Mouse (Mus musculus) C2C12 (cell line): ENCODE results near the gene Pigt. TPM values are rescaled to one million over a fixed set of nuclear protein-coding genes. Genes with fewer than 3 reads are reported as not detected.

ENCODE experiments used
- H3K27me3 ChIP-seq: one replicate; pipeline ENCODE4 v1.6.1; 2011; ENCODE audit not compliant: control insufficient read depth, insufficient read depth, insufficient read length
- H3K36me3 ChIP-seq: one replicate; pipeline ENCODE4 v1.6.1; 2011; ENCODE audit not compliant: control insufficient read depth, insufficient read depth
- H3K4me3 ChIP-seq: one replicate; pipeline ENCODE4 v1.5.1; 2011; ENCODE audit warnings: mild to moderate bottlenecking, control low read depth; ENCODE audit not compliant: poor library complexity, insufficient read depth, severe bottlenecking
- H3K79me2 ChIP-seq: one replicate; pipeline ENCODE4 v1.6.1; 2011; ENCODE audit not compliant: control insufficient read depth, insufficient read depth
- H3K79me3 ChIP-seq: one replicate; pipeline ENCODE4 v1.6.1; 2011; ENCODE audit warnings: low read depth, control low read depth
- H3ac ChIP-seq: one replicate; pipeline ENCODE3; 2011; ENCODE audit warnings: low read depth; ENCODE audit not compliant: control insufficient read depth, insufficient read length
- CEBPB ChIP-seq: IDR thresholded peaks from one replicate; pipeline ENCODE4 v1.6.1; 2011; ENCODE audit warnings: low read depth, mild to moderate bottlenecking, control low read depth, moderate library complexity
- CTCF ChIP-seq: IDR thresholded peaks from one replicate; pipeline ENCODE4 v1.5.1; 2011; ENCODE audit not compliant: control insufficient read depth, insufficient read depth, insufficient read length
- FOSL1 ChIP-seq: IDR thresholded peaks from one replicate; pipeline ENCODE4 v1.8.0; 2011; ENCODE audit warnings: mild to moderate bottlenecking, low read length; ENCODE audit not compliant: poor library complexity, insufficient read depth, severe bottlenecking
- MAX ChIP-seq: IDR thresholded peaks from one replicate; pipeline ENCODE4 v1.6.1; 2011; ENCODE audit warnings: mild to moderate bottlenecking, control low read depth
- MYOD1 ChIP-seq: IDR thresholded peaks from one replicate; pipeline ENCODE4 v1.6.1; 2011; ENCODE audit warnings: low read depth; ENCODE audit not compliant: control insufficient read depth, insufficient read length
- MYOG ChIP-seq: IDR thresholded peaks from one replicate; pipeline ENCODE4 v1.6.1; 2011; ENCODE audit not compliant: control insufficient read depth, insufficient read length; ENCODE audit errors: extremely low read depth
- USF1 ChIP-seq: IDR thresholded peaks from one replicate; pipeline ENCODE4 v1.6.1; 2011; ENCODE audit warnings: low read depth, mild to moderate bottlenecking, control low read depth, moderate library complexity
- polyA plus RNA-seq: library from polyadenylated mRNA; unstranded; fragments of >200 nt; fragmentation: generic; extraction: Trizol; gene quantifications from one replicate; pipeline ENCODE4 v1.2.1, GENCODE M21; 2012; ENCODE audit warnings: missing spikeins

Gene Pigt
- polyA plus RNA-seq, 1 experiment: 74.3 TPM

DNA sequence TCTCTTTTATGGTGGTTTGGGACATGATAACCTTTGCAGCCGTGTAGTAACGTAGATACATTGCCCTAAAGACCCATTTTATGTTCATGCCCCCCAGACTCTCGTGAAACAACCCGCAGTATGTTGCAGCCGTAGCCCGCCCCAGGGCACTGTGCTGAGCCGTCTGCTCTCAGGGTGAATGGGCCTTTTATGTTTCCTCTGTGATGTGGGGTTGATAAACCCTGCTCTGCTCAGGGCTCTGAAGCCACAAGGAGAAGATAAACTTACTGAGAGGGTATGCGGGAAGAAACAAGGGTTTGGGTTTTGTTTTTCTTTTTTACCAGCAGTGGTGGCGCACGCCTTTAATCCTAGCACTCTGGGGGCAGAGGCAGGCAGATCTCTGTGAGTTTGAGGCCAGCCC is 37.0 kb downstream of the Pigt start:
- Histone ChIP-seq H3K4me3 (no peak overlapping the region), H3K79me3 (no peaks in the 10 kb centered on the region), H3K27me3 (peaks cover 19% of the 10 kb centered on the region), H3K36me3 (no peaks in the 10 kb centered on the region), H3ac (no peak overlapping the region), H3K79me2 (no peaks in the 10 kb centered on the region)
- TF ChIP-seq USF1: no peak
- no peak for TF ChIP-seq CTCF
- no peak for TF ChIP-seq CEBPB
- no peak for TF ChIP-seq MYOG
- no peak for TF ChIP-seq MYOD1
- TF ChIP-seq FOSL1: no peak
- no peak for TF ChIP-seq MAX

GRCm38 (mm10) chr2:164537003-164537402 is 39.7 kb downstream of the Pigt start:
- Histone ChIP-seq H3K79me2 (no peaks in the 10 kb centered on the region), H3K36me3 (no peaks in the 10 kb centered on the region), H3K4me3 (no peak overlapping the region), H3ac (no peak overlapping the region), H3K27me3 (peaks cover 31% of the 10 kb centered on the region), H3K79me3 (no peaks in the 10 kb centered on the region)
- TF ChIP-seq FOSL1: no peak
- TF ChIP-seq CTCF: no peak
- no peak for TF ChIP-seq USF1
- no peak for TF ChIP-seq MAX
- TF ChIP-seq MYOD1: no peak
- no peak for TF ChIP-seq MYOG
- TF ChIP-seq CEBPB: no peak

DNA sequence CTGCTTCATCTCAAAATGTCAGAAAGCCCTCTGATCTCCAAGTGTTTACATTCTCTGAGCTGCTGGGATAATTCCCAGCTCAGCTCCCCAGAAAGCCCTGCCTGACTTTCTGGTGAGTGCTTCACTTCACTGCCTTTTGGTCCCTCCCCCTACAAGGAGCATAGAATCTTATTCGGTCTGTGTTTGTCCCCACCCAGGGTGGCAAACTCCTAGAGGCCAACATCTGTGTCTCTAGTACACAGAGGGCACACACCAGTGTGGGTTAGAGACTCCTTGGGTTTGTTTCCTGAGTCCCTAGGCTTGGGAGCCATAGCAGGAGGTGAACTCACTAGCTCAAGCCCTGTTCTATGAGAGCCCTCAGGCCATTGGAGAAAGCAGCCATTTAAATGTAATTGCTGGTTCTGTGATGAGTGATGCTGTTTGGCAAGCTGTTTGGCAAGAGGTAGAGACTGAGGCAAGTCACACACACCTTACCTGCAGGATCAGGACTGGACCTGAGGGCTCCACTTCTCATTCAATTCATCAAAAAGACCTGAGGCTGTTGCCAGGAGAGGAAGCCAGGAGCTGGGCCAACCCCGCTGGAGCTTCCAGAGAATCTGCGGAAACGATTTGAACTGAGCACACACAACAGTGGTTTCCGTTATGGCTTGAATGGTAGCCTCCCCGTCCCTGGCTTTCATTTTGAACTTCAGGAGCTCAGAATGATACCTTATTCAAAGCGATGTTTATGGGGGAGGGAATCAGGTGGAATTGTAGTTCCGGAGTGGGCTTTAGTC is 43.5 kb downstream of the Pigt start:
- no peak overlapping the region for H3ac ChIP-seq
- no peak for TF ChIP-seq MAX
- no peak for TF ChIP-seq USF1
- H3K79me2 ChIP-seq: no peaks in the 10 kb centered on the region
- H3K4me3 ChIP-seq: no peak overlapping the region
- H3K79me3 ChIP-seq: no peaks in the 10 kb centered on the region
- H3K27me3 ChIP-seq: peaks cover 42% of the 10 kb centered on the region
- no peaks in the 10 kb centered on the region for H3K36me3 ChIP-seq

- Histone ChIP-seq H3K79me3 (no peaks in the 10 kb centered on the region), H3K27me3 (peaks cover 38% of the 10 kb centered on the region), H3K4me3 (no peak overlapping the region), H3K36me3 (no peaks in the 10 kb centered on the region), H3ac (no peak overlapping the region), H3K79me2 (no peaks in the 10 kb centered on the region)
- TF ChIP-seq CEBPB (no peak), USF1 (no peak), MYOG (no peak), MYOD1 (no peak), FOSL1 (no peak), MAX (no peak), CTCF (no peak)
Measured at GRCm38 (mm10) chr2:164542132-164542531, 44.8 kb downstream of the Pigt start.

DNA sequence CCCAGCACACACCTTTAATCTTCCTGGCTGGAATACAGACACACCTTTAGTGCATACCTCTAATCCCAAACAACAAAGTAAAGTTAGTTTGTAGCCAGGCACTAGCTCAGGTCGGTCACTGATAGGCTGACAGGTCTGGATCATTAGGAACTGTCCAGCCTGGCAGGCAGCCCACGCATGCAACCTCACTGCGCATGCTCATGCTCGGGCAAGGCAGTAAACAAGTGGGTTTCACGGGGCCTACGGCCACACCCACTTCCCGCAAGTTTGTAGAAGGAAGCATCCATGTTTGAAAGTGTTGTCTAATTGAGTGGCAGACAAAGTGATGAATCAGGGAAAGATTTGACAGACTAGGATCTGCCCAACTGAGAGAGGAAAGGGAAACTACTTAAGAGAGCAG is 45.3 kb downstream of the Pigt start:
- Histone ChIP-seq H3K36me3 (no peaks in the 10 kb centered on the region), H3K79me2 (no peaks in the 10 kb centered on the region), H3K27me3 (peaks cover 36% of the 10 kb centered on the region), H3K79me3 (no peaks in the 10 kb centered on the region), H3K4me3 (no peak overlapping the region), H3ac (no peak overlapping the region)
- no peak for TF ChIP-seq CEBPB
- TF ChIP-seq FOSL1: no peak
- no peak for TF ChIP-seq MAX
- TF ChIP-seq CTCF: no peak
- no peak for TF ChIP-seq USF1
- no peak for TF ChIP-seq MYOD1
- TF ChIP-seq MYOG: no peak

DNA sequence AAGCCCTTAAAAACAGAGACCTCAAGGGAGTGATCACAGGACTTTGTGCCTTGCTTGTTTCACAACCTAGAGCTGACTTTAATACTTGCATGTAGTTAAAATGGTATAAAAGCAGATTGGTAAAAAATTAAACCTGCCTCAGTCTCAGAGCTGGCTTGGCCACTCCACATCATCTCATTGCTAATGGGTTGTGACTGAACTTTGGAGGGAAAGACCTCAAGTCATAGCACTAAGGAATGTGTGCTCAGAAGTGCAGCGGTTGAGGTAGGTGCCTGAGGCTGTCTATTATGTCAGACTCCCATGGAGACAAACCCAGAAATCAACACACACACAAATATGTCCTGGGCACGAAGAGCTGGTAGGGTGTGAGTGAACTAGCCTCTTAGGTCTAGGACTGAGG is 46.4 kb downstream of the Pigt start:
- H3K27me3 ChIP-seq: peaks cover 32% of the 10 kb centered on the region
- no peaks in the 10 kb centered on the region for H3K79me2 ChIP-seq
- TF ChIP-seq MYOG: no peak
- no peak for TF ChIP-seq MAX
- no peak for TF ChIP-seq CTCF
- TF ChIP-seq MYOD1: no peak
- no peak for TF ChIP-seq CEBPB
- TF ChIP-seq FOSL1: no peak
- TF ChIP-seq USF1: no peak
- no peaks in the 10 kb centered on the region for H3K36me3 ChIP-seq
- H3K4me3 ChIP-seq: no peak overlapping the region
- no peak overlapping the region for H3ac ChIP-seq
- H3K79me3 ChIP-seq: no peaks in the 10 kb centered on the region
